Mouse (Mus musculus) lung, adult 2 months (tissue): ENCODE measurements at regions not wholly inside any gene's neighbourhood (a gene's known extent, or its start where the extent isn't known, plus 50 kb on each side); places are given as distances from the start of the nearest gene placed in this dataset.

ENCODE experiments used
- DNase-seq: peaks from one replicate; pipeline ENCODE4 v3.0.0; 2022
- H3K4me1 ChIP-seq: fragments of 200-500 bp; 2 replicates; pipeline ENCODE4 v1.6.1; 2011; ENCODE audit warnings: low read length; ENCODE audit not compliant: control insufficient read depth, insufficient read depth
- H3K4me3 ChIP-seq: fragments of 200-500 bp; replicated peaks from 2 replicates; pipeline ENCODE3; 2011; ENCODE audit warnings: low read depth, mild to moderate bottlenecking, control low read depth, low read length; ENCODE audit errors: extremely low read depth
- CTCF ChIP-seq: fragments of 200-500 bp; IDR thresholded peaks from 2 replicates; pipeline ENCODE4 v1.5.1; 2011; ENCODE audit warnings: mild to moderate bottlenecking, low read length, control low read depth; ENCODE audit not compliant: insufficient read depth
- POLR2A ChIP-seq: fragments of 200-500 bp; IDR thresholded peaks from 2 replicates; pipeline ENCODE4 v1.6.1; 2011; ENCODE audit warnings: low read depth, mild to moderate bottlenecking, control low read depth, low read length, borderline replicate concordance; ENCODE audit errors: extremely low read depth
- WGBS: fragments of 180-500 bp; shearing (Covaris S2); methylation state at CpG from one replicate; pipeline ENCODE4 v1.1.7; 2018; 5-methylcytosine and 5-hydroxymethylcytosine counted together

DNA sequence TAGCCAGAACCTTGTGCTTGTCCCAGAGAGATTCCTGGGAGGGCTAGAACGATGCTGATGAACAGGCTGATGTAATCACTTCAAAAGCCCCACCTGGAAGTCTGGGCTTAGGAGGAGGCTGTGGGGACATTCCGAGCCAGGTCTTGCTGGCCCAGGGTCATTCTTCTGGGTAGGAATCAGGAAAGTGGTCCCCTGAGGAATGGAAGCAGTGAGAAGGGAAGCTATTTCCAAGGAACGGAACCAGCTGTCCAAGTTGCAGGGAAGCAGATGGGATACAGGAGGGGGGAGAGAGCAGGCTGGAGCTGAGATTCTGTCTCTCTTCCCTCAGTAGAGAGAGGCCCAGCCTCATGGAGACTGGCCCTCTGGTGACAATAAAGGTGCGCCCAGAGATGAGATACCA is 243.9 kb downstream of the Tcf7l2 start:
- WGBS = 83% methylated on average over 4 of the region's 4 CpGs

GRCm38 (mm10) chr19:55991791-55992726 is 250.4 kb downstream of the Tcf7l2 start:
- DNase-seq = no peak

More for the DNA sequence above, 243.9 kb downstream of the Tcf7l2 start:
- no peak for DNase-seq
- no peak overlapping the region for H3K4me3 ChIP-seq
- TF ChIP-seq POLR2A = no peak
- no peak for TF ChIP-seq CTCF
- H3K4me1 ChIP-seq = no peaks in the 10 kb centered on the region

GRCm38 (mm10) chr19:55992727-55993066 is 251.1 kb downstream of the Tcf7l2 start:
- TF ChIP-seq CTCF (no peak), POLR2A (no peak)
- DNase-seq = no peak
- 87% methylated on average over 5 of the region's 5 CpGs for WGBS
- no peaks in the 10 kb centered on the region for H3K4me1 ChIP-seq
- no peak overlapping the region for H3K4me3 ChIP-seq

More at GRCm38 (mm10) chr19:55991791-55992726, 250.4 kb downstream of the Tcf7l2 start:
- no peak for TF ChIP-seq POLR2A
- TF ChIP-seq CTCF = no peak
- Histone ChIP-seq H3K4me3 (no peak overlapping the region), H3K4me1 (no peaks in the 10 kb centered on the region)
- 80% methylated on average over 21 of the region's 21 CpGs for WGBS

- WGBS = 42% methylated on average over 2 of the region's 2 CpGs
- TF ChIP-seq POLR2A (no peak), CTCF (no peak)
- Histone ChIP-seq H3K4me1 (no peaks in the 10 kb centered on the region), H3K4me3 (no peak overlapping the region)
- DNase-seq = no peak
Measured at GRCm38 (mm10) chr19:55995721-55996120, 254.1 kb downstream of the Tcf7l2 start.

DNA sequence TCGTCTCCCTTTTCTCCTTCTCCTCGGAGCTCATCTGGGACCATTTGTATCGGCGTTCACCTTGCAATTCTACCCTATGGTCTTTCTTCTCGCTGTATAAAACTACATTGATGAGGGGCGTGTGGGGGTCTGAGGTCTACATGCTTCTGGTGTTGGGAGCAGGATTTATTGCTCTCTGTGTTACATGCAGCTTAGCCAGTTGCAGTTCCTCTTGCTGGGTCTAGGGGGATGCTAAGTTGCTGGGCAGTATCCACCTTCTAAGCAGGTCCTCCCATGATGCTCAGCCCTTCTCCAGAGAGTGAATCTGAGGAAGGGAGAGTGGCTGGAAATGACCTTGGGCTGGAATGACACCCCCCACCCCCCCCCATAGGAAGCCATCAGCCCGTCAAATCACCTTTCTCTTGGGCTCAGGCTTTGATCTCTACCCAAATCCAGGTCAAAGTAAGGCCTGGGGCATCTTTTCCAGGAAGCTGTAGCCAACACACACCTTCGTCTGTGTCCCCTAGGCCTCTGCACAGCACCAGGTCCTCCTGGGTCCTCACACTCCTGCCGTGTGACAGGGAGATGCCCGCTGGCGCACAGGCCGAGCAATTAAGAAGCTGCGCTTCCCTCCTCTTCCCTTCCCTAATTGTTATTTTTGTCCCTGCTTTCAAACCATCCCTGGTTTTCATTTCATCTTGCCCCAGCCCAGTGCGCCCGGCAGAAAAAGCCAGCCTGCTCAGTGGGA is 257.0 kb downstream of the Tcf7l2 start:
- DNase-seq = no peak
- TF ChIP-seq CTCF (no peak), POLR2A (no peak)
- WGBS = 93% methylated on average over 15 of the region's 15 CpGs
- Histone ChIP-seq H3K4me1 (no peaks in the 10 kb centered on the region), H3K4me3 (no peak overlapping the region)

DNA sequence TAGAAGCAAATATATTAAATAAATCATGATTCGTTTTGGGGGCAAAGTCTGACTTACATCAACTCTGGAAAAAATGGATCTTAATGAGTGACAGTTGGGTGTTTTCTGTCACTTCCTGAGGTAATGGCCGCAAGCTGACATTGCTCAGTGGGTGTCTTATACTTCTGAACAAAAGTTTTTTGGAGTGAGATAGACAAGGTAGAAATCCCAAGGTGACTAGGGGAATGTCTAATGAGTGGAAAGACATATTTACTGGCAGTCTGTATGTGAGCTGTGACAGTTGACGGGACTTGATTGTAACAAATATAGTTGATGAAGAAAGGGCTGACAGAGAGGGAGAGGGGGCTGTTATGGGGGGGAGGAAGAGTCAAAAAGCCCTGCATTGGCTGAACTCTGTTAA is 257.8 kb downstream of the Tcf7l2 start:
- H3K4me1 ChIP-seq = no peaks in the 10 kb centered on the region
- 83% methylated on average over 3 of the region's 3 CpGs for WGBS
- no peak for DNase-seq
- no peak overlapping the region for H3K4me3 ChIP-seq
- TF ChIP-seq CTCF = no peak
- TF ChIP-seq POLR2A = no peak

DNA sequence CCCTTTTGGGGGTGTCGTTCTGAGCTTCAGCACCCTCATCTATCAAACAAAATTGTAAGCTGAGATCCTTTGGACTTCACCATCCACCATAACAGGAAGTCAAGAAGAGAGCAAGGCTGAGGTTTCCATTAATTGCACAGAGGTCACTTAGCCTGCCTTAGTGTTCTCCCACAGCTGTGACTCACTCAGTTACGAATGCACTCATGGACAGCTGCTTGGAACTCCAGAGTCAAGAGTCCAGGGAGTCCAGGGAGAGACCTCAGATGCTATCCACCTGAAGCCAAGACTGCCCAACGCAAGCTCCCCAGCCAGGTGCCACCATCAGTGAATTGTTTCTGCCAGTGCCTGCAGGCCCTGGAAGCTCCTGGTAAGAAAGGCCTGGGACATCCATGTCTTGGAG is 259.8 kb downstream of the Tcf7l2 start:
- Histone ChIP-seq H3K4me1 (no peaks in the 10 kb centered on the region), H3K4me3 (no peak overlapping the region)
- WGBS = 81% methylated on average over 3 of the region's 3 CpGs
- no peak for DNase-seq
- TF ChIP-seq CTCF (no peak), POLR2A (no peak)

DNA sequence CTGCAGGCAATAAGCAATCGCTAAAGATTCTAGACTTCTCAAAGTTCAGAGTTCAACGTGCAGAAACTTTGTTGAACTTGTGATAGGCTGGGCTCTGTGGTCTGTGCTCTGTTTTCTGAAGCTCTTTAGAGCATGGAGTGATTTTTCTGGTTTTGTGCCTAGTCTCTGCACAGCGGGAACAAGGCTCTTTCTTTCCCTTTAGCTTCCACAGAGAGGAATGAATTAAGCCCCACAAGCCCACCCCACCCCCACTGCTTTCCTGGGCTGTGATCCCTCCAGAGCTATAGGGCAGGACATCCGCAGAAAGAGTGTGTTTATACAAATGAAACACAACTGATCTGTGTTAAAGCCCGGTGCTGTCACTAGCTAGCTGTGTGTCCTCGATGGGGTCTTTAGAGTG is 264.3 kb downstream of the Tcf7l2 start:
- WGBS = 35% methylated on average over 6 of the region's 6 CpGs
- no peak for DNase-seq
- no peak overlapping the region for H3K4me3 ChIP-seq
- TF ChIP-seq CTCF (no peak), POLR2A (no peak)
- H3K4me1 ChIP-seq = no peaks in the 10 kb centered on the region

DNA sequence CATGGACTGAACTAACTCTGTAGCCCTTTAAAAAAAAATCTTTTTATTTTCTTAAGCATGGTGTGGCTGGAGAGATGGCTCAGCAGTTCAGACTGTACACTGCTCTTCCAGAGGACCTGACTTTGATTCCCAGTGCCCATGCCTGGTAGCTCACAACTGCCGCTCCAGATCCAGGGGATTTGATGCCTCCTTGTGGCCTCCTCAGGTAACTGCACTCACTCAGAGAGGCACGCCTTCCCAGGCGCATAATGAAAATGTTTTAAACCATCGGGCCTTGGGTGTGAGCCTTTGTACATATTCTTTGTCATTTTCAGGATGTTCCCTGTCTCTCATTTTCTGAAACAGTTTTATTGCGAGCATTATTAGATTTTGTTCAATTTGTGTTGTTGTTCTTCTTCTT is 265.8 kb downstream of the Tcf7l2 start:
- no peak for DNase-seq
- no peak overlapping the region for H3K4me3 ChIP-seq
- 96% methylated on average over 5 of the region's 5 CpGs for WGBS
- TF ChIP-seq POLR2A (no peak), CTCF (0 out of 2 replicates have a peak, but pooled peaks have one; percentile 3)
- no peaks in the 10 kb centered on the region for H3K4me1 ChIP-seq
